Mouse (Mus musculus) neural tube, embryonic 14.5 days (tissue): ENCODE measurements around the gene Gm8947. TPM values are rescaled to one million over a fixed set of nuclear protein-coding genes. Genes with fewer than 3 reads are reported as not detected.

Experiments used
- ATAC-seq: fragments of 200-750 bp; cut with Nextera tagmentation; 2 replicates; pipeline ENCODE4 v1.8.0; 2017; ENCODE audit warnings: low read depth, mild to moderate bottlenecking, moderate TSS enrichment, moderate library complexity
- H3K27ac ChIP-seq: fragments of 300-500 bp; sonication (generic); 2 replicates; pipeline ENCODE4 v1.5.1; 2014; ENCODE audit warnings: low read depth, mild to moderate bottlenecking, control low read depth, low read length, moderate library complexity, mixed read lengths
- H3K27me3 ChIP-seq: fragments of 300-500 bp; sonication (generic); 2 replicates; pipeline ENCODE4 v1.6.1; 2014; ENCODE audit warnings: low read length; ENCODE audit not compliant: control insufficient read depth, insufficient read depth
- H3K36me3 ChIP-seq: fragments of 300-500 bp; sonication (generic); 2 replicates; pipeline ENCODE4 v1.6.1; 2014; ENCODE audit warnings: low read length, mixed read lengths; ENCODE audit not compliant: control insufficient read depth, insufficient read depth
- H3K4me1 ChIP-seq: fragments of 300-500 bp; sonication (generic); 2 replicates; pipeline ENCODE4 v1.6.1; 2014; ENCODE audit warnings: low read length; ENCODE audit not compliant: control insufficient read depth, insufficient read depth
- H3K4me2 ChIP-seq: fragments of 300-500 bp; sonication (generic); 2 replicates; pipeline ENCODE4 v1.6.1; 2014; ENCODE audit warnings: mild to moderate bottlenecking, low read depth, low read length, control low read depth
- H3K4me3 ChIP-seq: fragments of 300-500 bp; sonication (generic); 2 replicates; pipeline ENCODE4 v1.5.1; 2014; ENCODE audit warnings: low read depth, low read length, control low read depth, mixed read lengths
- H3K9ac ChIP-seq: fragments of 300-500 bp; sonication (generic); replicated peaks from 2 replicates; pipeline ENCODE4 v1.6.1; 2014; ENCODE audit warnings: low read depth, mild to moderate bottlenecking, control low read depth, low read length, mixed read lengths
- H3K9me3 ChIP-seq: fragments of 300-500 bp; sonication (generic); 2 replicates; pipeline ENCODE4 v1.6.1; 2016; ENCODE audit warnings: low read length; ENCODE audit not compliant: control insufficient read depth
- WGBS: fragments of 180-500 bp; shearing (Covaris S2); extraction: QIAGEN DNeasy Blood & Tissue Kit; methylation state at CpG from one replicate; pipeline ENCODE4 v1.1.7; 2014; 5-methylcytosine and 5-hydroxymethylcytosine counted together
- polyA plus RNA-seq: library from polyadenylated mRNA; unstranded; fragments of >200 nt; fragmentation: Nextera tagmentation; extraction: Ambion mirVana; gene quantifications from 2 replicates; pipeline ENCODE4 v1.2.1, GENCODE M21; 2014

Gm8947 gene
- polyA plus RNA-seq, 1 experiment from 2014 or later = not detected

DNA sequence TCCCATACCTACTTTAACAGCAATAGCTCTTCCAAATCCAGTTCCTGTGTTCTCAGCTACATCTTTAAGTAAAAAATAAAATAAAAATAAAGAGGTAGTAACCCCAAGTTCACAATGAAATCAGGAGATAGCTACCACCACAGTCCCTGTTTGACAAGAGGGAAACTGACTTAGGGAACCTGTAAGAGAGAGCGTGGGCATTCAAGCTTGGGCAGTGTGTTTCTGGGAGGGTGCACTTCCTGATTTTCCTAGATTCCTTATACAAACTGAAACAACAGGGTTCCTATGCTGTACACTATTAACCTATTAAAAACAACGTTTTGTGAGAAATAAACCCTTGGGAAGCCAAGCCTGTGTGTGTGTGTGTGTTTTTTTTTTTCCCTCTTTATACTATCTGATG, 22.7 kb downstream of the Gm8947 start:
- WGBS = 85% methylated on average over 2 of the region's 2 CpGs
- Histone ChIP-seq H3K9me3 (no peaks in the 10 kb centered on the region), H3K4me3 (no peak overlapping the region), H3K27ac (no peak overlapping the region), H3K4me1 (no peaks in the 10 kb centered on the region), H3K27me3 (no peaks in the 10 kb centered on the region), H3K4me2 (no peak overlapping the region), H3K36me3 (no peaks in the 10 kb centered on the region), H3K9ac (no peak overlapping the region)
- ATAC-seq = no peak

DNA sequence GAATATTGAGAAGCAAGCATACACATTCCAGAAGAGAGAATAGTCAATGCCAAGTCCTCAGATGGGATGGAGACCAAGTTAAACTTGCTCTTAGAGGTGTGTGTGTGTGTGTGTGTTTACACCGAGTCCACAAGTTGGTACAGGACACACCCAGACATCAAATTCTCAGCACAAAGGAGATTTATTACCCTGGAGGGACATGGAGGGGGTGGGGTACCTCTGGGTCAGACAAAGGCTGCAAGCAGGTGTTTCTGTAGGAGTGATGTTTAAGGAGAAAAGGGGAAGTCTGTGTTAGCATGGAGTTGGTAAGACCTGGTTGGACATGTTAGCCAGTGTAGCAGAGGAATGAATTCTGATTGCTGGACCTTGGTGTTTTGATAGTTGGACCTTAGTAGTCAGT, 23.8 kb downstream of the Gm8947 start:
- H3K4me1 ChIP-seq = no peaks in the 10 kb centered on the region
- no peak overlapping the region for H3K4me2 ChIP-seq
- H3K9me3 ChIP-seq = no peaks in the 10 kb centered on the region
- no peak overlapping the region for H3K4me3 ChIP-seq
- no peak overlapping the region for H3K9ac ChIP-seq
- no peaks in the 10 kb centered on the region for H3K27me3 ChIP-seq
- WGBS = 48% methylated on average over 1 of the region's 1 CpGs
- H3K36me3 ChIP-seq = no peaks in the 10 kb centered on the region
- no peak overlapping the region for H3K27ac ChIP-seq
- no peak for ATAC-seq

- 61% methylated on average over 3 of the region's 3 CpGs for WGBS
- no peaks in the 10 kb centered on the region for H3K4me1 ChIP-seq
- H3K9ac ChIP-seq = no peak overlapping the region
- H3K27ac ChIP-seq = no peak overlapping the region
- no peaks in the 10 kb centered on the region for H3K27me3 ChIP-seq
- no peaks in the 10 kb centered on the region for H3K36me3 ChIP-seq
- H3K4me2 ChIP-seq = no peak overlapping the region
- ATAC-seq = no peak
- no peak overlapping the region for H3K4me3 ChIP-seq
- no peaks in the 10 kb centered on the region for H3K9me3 ChIP-seq
Measured at GRCm38 (mm10) chr1:151216417-151216816, 24.2 kb downstream of the Gm8947 start.

GRCm38 (mm10) chr1:151219045-151219444, 26.9 kb downstream of the Gm8947 start:
- 90% methylated on average over 5 of the region's 5 CpGs for WGBS
- ATAC-seq = no peak
- Histone ChIP-seq H3K27ac (no peak overlapping the region), H3K27me3 (no peaks in the 10 kb centered on the region), H3K4me1 (no peaks in the 10 kb centered on the region), H3K36me3 (no peaks in the 10 kb centered on the region), H3K4me3 (no peak overlapping the region), H3K4me2 (no peak overlapping the region), H3K9me3 (no peaks in the 10 kb centered on the region), H3K9ac (no peak overlapping the region)

- no peak for ATAC-seq
- H3K9ac ChIP-seq = no peak overlapping the region
- WGBS = 71% methylated on average over 7 of the region's 7 CpGs
- H3K4me2 ChIP-seq = no peak overlapping the region
- H3K27ac ChIP-seq = no peak overlapping the region
- no peaks in the 10 kb centered on the region for H3K27me3 ChIP-seq
- no peaks in the 10 kb centered on the region for H3K4me1 ChIP-seq
- no peaks in the 10 kb centered on the region for H3K36me3 ChIP-seq
- no peak overlapping the region for H3K4me3 ChIP-seq
- no peaks in the 10 kb centered on the region for H3K9me3 ChIP-seq
Measured at GRCm38 (mm10) chr1:151220098-151220497, 27.9 kb downstream of the Gm8947 start.

GRCm38 (mm10) chr1:151222561-151223267, 30.5 kb downstream of the Gm8947 start:
- no peak overlapping the region for H3K4me2 ChIP-seq
- no peaks in the 10 kb centered on the region for H3K4me1 ChIP-seq
- H3K9ac ChIP-seq = no peak overlapping the region
- H3K27me3 ChIP-seq = no peaks in the 10 kb centered on the region
- H3K36me3 ChIP-seq = no peaks in the 10 kb centered on the region
- ATAC-seq = no peak
- H3K4me3 ChIP-seq = no peak overlapping the region
- WGBS = 89% methylated on average over 10 of the region's 10 CpGs
- no peak overlapping the region for H3K27ac ChIP-seq
- H3K9me3 ChIP-seq = no peaks in the 10 kb centered on the region

DNA sequence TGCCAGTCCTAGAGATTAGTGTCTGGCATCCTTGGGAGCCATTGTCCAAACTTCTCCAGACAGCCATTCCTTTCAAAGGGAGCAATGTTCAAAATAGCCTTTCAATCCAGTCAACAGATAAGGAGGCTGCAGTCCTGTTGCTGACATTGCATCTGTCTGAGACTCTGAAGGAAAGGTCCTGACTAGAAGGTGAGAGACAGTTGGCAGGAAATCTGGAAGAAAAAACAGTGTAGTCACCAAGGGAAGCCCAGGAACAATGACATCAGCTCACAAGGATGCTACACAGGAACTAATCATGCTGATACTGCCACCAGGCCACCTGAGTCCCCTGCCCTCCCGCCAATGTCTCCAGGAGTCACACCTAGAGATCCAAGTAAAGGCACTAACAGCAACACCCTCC, 31.2 kb downstream of the Gm8947 start:
- no peak overlapping the region for H3K4me2 ChIP-seq
- no peak overlapping the region for H3K27ac ChIP-seq
- ATAC-seq = no peak
- no peaks in the 10 kb centered on the region for H3K27me3 ChIP-seq
- H3K4me3 ChIP-seq = no peak overlapping the region
- H3K9ac ChIP-seq = no peak overlapping the region
- H3K36me3 ChIP-seq = no peaks in the 10 kb centered on the region
- H3K4me1 ChIP-seq = no peaks in the 10 kb centered on the region
- H3K9me3 ChIP-seq = no peaks in the 10 kb centered on the region
- WGBS = 92% methylated on average over 1 of the region's 1 CpGs

DNA sequence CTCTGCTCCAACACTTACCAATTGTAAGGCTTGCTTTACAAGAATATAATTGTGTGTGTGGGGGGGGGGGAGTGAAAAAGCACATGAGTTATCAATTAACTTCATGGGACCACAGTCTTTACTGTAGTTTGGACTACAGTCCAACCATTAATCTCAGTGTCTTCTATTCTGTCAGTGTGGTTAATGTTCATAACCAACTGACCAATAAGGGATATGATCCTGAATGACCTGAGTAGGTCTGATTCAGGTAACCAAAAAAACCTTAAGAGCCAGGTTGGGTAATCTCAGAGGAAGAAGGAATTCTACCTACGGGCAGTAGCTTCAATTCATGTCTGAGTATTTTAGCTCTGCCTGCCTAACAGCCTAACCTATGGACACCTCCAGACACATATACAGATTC, 32.4 kb downstream of the Gm8947 start:
- ATAC-seq = no peak
- no peak overlapping the region for H3K9ac ChIP-seq
- no peaks in the 10 kb centered on the region for H3K27me3 ChIP-seq
- no peaks in the 10 kb centered on the region for H3K36me3 ChIP-seq
- H3K4me3 ChIP-seq = no peak overlapping the region
- H3K4me2 ChIP-seq = no peak overlapping the region
- WGBS = 87% methylated on average over 1 of the region's 1 CpGs
- no peak overlapping the region for H3K27ac ChIP-seq
- no peaks in the 10 kb centered on the region for H3K9me3 ChIP-seq
- H3K4me1 ChIP-seq = no peaks in the 10 kb centered on the region

GRCm38 (mm10) chr1:151227506-151227905, 35.3 kb downstream of the Gm8947 start:
- H3K36me3 ChIP-seq = no peaks in the 10 kb centered on the region
- no peaks in the 10 kb centered on the region for H3K4me1 ChIP-seq
- H3K9me3 ChIP-seq = no peaks in the 10 kb centered on the region
- H3K4me2 ChIP-seq = no peak overlapping the region
- H3K27ac ChIP-seq = no peak overlapping the region
- no peak for ATAC-seq
- 81% methylated on average over 8 of the region's 8 CpGs for WGBS
- no peak overlapping the region for H3K9ac ChIP-seq
- H3K27me3 ChIP-seq = no peaks in the 10 kb centered on the region
- no peak overlapping the region for H3K4me3 ChIP-seq
